Mouse (Mus musculus) hindbrain, embryonic 16.5 days (tissue): Measurements from ENCODE around the gene Sox5. TPM values are rescaled to one million over a fixed set of nuclear protein-coding genes. Genes with fewer than 3 reads are reported as not detected.

Experiments
- ATAC-seq: fragments of 200-750 bp; cut with Nextera tagmentation; 2 replicates; pipeline ENCODE4 v1.8.0; 2017; ENCODE audit warnings: moderate TSS enrichment, moderate library complexity
- H3K27ac ChIP-seq: fragments of 300-500 bp; sonication (generic); 2 replicates; pipeline ENCODE4 v1.5.1; 2014; ENCODE audit warnings: low read depth, mild to moderate bottlenecking, control low read depth, low read length, moderate library complexity
- H3K27me3 ChIP-seq: fragments of 300-500 bp; sonication (generic); replicated peaks from 2 replicates; pipeline ENCODE4 v1.6.1; 2014; ENCODE audit warnings: low read length; ENCODE audit not compliant: control insufficient read depth, insufficient read depth
- H3K36me3 ChIP-seq: fragments of 300-500 bp; sonication (generic); 2 replicates; pipeline ENCODE4 v1.6.1; 2014; ENCODE audit warnings: mild to moderate bottlenecking, low read length, moderate library complexity, mixed read lengths; ENCODE audit not compliant: control insufficient read depth, insufficient read depth
- H3K4me1 ChIP-seq: fragments of 300-500 bp; sonication (generic); 2 replicates; pipeline ENCODE4 v1.6.1; 2014; ENCODE audit warnings: low read depth, low read length; ENCODE audit not compliant: control insufficient read depth, insufficient read depth
- H3K4me2 ChIP-seq: fragments of 300-500 bp; sonication (generic); 2 replicates; pipeline ENCODE4 v1.6.1; 2014; ENCODE audit warnings: mild to moderate bottlenecking, low read length, control low read depth, moderate library complexity
- H3K4me3 ChIP-seq: fragments of 300-500 bp; sonication (generic); 2 replicates; pipeline ENCODE4 v1.5.1; 2014; ENCODE audit warnings: mild to moderate bottlenecking, low read length, control low read depth, moderate library complexity
- H3K9ac ChIP-seq: fragments of 300-500 bp; sonication (generic); 2 replicates; pipeline ENCODE4 v1.6.1; 2014; ENCODE audit warnings: low read depth, mild to moderate bottlenecking, control low read depth, low read length, moderate library complexity
- H3K9me3 ChIP-seq: fragments of 300-500 bp; sonication (generic); 2 replicates; pipeline ENCODE4 v1.6.1; 2014; ENCODE audit warnings: mild to moderate bottlenecking, low read length, moderate library complexity; ENCODE audit not compliant: control insufficient read depth
- WGBS: fragments of 180-500 bp; shearing (Covaris S2); extraction: QIAGEN DNeasy Blood & Tissue Kit; methylation state at CpG from one replicate; pipeline ENCODE4 v1.1.7; 2014; 5-methylcytosine and 5-hydroxymethylcytosine counted together
- polyA plus RNA-seq: library from polyadenylated mRNA; unstranded; fragments of >200 nt; fragmentation: Nextera tagmentation; extraction: Ambion mirVana; gene quantifications from 2 replicates; pipeline ENCODE4 v1.2.1, GENCODE M21; 2015

The Sox5 gene
- polyA plus RNA-seq, 1 experiment from 2014 or later, result 40.7 TPM

DNA sequence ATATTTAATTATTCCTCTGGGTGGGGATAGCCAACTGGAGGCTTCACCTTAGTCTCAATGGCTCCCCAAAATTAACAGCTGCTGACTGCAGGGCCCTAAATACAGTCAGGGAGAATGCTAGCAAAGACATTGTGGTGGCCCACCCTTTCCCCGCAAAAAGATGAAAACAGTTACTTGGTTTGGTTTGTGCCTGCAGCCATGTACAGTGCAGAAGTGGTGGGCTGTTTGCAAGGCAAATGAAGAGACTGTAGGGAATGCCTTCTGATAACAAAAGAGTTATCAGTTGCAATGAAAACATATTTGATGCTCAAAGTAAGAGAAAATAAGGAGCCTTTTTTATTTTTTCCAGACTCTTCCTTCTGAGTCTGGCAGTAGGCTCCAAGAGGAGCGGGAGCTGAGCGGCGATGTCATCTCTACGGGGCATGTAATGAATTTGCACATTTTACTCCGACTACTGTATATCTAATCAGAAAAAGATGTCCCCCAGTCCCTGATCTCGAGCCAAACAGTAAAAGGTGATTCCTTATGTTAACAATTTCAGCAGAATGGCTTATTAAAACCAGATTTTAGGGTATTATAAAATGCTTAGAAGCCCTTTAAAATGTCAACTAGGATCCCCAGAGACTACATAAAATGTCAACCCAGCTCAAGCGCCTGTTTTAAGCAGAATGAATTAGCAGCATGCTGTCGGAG is 943.2 kb downstream of the Sox5 start:
- 58% methylated on average over 9 of the region's 9 CpGs for WGBS
- Histone ChIP-seq H3K36me3 (no peaks in the 10 kb centered on the region), H3K4me3 (no peak overlapping the region), H3K9ac (no peak overlapping the region), H3K4me2 (no peak overlapping the region), H3K9me3 (no peaks in the 10 kb centered on the region), H3K4me1 (no peaks in the 10 kb centered on the region), H3K27me3 (0 out of 2 replicates have a peak, but pooled peaks cover 2% of the 10 kb centered on the region), H3K27ac (no peak overlapping the region)
- ATAC-seq, result no peak

DNA sequence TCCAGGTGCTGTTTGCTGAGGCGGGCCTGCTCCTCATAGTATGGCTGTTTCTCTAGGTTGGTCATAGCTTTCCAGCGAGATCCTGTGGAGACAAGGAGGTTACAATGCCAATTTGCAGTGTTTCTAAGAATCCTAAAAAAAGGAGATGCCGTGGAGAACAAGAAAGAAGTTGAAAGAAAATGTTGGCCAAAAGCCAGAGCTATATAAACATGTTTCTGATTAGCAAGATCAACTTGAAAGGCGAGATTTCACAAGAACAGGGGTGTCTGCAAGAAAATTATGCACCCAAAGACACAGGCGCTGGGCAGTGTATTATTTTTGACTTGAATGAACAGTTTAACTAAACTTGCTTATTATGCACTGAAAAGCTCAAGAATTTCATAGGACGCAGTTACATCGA is 946.4 kb downstream of the Sox5 start:
- Histone ChIP-seq H3K27me3 (no peaks in the 10 kb centered on the region), H3K36me3 (no peaks in the 10 kb centered on the region), H3K9me3 (no peaks in the 10 kb centered on the region), H3K27ac (no peak overlapping the region), H3K4me2 (no peak overlapping the region), H3K9ac (no peak overlapping the region), H3K4me1 (no peaks in the 10 kb centered on the region), H3K4me3 (no peak overlapping the region)
- WGBS, result 72% methylated on average over 7 of the region's 7 CpGs
- no peak for ATAC-seq

DNA sequence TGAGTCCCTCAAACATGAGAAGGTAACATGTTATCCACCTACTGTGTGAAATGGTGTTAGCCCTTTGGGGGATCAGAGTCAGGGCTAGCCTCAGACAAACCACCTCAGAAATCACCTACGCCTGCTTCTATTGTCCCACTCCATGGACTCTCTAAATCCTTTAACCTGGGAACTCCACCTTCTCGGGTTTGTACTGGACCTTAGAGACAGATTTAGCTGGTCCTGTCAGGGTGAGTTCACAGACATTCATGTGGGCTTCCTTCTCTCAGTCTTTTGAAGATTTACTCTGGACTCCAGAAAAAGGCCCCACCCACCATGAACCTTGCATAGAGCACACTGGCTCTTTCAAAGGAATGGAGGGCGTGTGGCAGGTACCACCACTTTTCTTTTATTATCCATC is 947.8 kb downstream of the Sox5 start:
- no peak overlapping the region for H3K9ac ChIP-seq
- H3K4me2 ChIP-seq, result no peak overlapping the region
- no peak for ATAC-seq
- no peaks in the 10 kb centered on the region for H3K9me3 ChIP-seq
- WGBS, result 96% methylated on average over 3 of the region's 3 CpGs
- no peaks in the 10 kb centered on the region for H3K36me3 ChIP-seq
- H3K4me3 ChIP-seq, result no peak overlapping the region
- H3K27me3 ChIP-seq, result no peaks in the 10 kb centered on the region
- H3K27ac ChIP-seq, result no peak overlapping the region
- H3K4me1 ChIP-seq, result no peaks in the 10 kb centered on the region

DNA sequence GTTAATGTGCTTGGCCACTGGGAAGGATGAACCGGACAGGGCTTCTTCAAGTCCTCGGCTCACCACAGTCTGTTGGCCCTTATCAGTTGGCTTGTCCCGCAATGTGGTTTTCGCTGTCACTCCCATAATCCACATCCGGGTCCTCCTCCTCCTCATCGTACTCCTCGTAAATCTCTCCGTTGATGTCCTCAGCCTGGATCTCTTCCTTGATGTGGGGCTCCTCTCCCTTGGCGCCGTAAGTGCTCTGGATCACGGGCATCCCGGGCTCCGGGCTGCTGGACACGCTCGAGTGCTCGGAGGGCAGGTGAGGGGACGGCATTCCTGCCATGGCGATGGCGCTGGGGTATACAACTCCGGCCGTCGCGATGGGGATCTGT is 948.6 kb downstream of the Sox5 start:
- Histone ChIP-seq H3K27me3 (no peaks in the 10 kb centered on the region), H3K27ac (no peak overlapping the region), H3K4me1 (no peaks in the 10 kb centered on the region), H3K9me3 (no peaks in the 10 kb centered on the region), H3K36me3 (no peaks in the 10 kb centered on the region), H3K4me2 (no peak overlapping the region), H3K4me3 (no peak overlapping the region), H3K9ac (no peak overlapping the region)
- no peak for ATAC-seq
- 96% methylated on average over 22 of the region's 23 CpGs for WGBS

DNA sequence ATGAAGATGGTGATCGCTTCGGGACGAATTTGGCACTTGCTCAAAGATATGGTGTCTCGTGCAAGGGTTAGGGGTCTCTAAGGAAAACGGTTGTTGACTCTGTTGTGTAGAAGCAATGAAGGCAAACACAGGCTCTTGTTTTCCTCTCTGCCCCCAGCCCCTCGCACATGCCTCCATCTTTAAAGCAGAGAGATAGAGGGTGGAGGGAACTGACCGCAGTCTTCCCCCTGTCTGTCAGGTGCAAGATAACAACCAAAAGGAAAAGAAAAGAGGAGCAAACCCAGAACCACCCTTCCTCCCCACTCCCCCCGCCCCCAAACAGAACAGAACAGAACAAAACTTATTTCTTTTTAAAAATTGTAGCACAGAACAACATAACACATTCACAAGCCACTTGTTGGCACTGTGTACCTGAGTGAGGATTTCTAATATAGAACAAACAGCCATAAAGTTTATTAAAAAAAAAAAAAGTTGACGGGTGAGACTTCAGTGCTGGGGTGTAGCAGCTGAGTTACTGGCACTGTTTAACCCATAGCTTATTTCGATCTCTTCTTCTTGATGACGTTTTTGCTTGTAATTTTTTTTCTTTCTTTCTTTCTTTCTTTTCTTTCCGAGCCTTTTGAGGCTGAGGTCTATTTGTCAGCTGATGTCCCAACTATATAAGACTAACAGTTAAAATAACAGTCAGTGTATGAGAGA is 949.1 kb downstream of the Sox5 start:
- H3K36me3 ChIP-seq, result no peaks in the 10 kb centered on the region
- no peak overlapping the region for H3K27ac ChIP-seq
- no peak overlapping the region for H3K4me3 ChIP-seq
- H3K9ac ChIP-seq, result no peak overlapping the region
- no peak overlapping the region for H3K4me2 ChIP-seq
- no peak for ATAC-seq
- no peaks in the 10 kb centered on the region for H3K27me3 ChIP-seq
- no peaks in the 10 kb centered on the region for H3K9me3 ChIP-seq
- no peaks in the 10 kb centered on the region for H3K4me1 ChIP-seq
- WGBS, result 87% methylated on average over 12 of the region's 12 CpGs

DNA sequence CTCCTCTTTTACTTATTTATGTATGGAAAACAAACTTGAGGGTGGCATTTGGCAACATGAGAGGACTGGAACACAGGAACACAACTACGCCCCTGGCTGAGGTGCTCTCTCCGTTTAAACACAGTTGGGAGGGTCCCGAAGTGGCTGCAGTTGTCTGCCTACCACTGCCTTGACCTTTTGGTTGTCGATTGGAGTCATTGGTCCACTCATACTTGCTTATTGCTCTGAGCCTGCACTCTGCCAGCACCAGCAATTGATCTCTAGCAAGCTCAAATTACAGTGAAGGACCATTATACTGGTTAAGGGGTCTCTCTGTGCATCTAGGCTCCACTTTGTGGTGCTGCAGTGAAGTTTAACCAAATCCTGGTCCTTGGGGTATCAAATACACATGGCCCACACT is 950.5 kb downstream of the Sox5 start:
- no peak overlapping the region for H3K4me3 ChIP-seq
- no peaks in the 10 kb centered on the region for H3K36me3 ChIP-seq
- no peak overlapping the region for H3K9ac ChIP-seq
- H3K27ac ChIP-seq, result no peak overlapping the region
- H3K9me3 ChIP-seq, result no peaks in the 10 kb centered on the region
- no peak for ATAC-seq
- H3K4me2 ChIP-seq, result no peak overlapping the region
- no peaks in the 10 kb centered on the region for H3K4me1 ChIP-seq
- WGBS, result 87% methylated on average over 4 of the region's 4 CpGs
- no peaks in the 10 kb centered on the region for H3K27me3 ChIP-seq

DNA sequence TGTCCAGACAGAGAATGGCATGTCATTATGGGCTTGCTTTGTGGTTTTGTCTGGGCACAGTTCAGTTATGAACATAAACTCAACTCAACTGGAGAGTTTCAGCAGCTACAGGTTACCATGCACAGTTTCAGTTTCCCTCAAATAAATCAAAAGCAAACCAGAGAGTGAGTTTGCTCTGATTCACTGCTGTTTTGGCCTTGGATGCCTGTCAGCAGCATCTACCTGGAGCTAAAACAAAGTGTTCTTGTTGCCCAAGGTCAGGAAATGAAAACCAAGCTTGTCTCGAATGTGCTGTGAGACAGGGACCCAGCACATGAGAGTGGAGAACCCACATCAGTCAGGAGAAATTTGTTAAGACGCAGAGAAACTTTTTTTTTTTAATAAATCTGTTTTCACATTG is 951.6 kb downstream of the Sox5 start:
- Histone ChIP-seq H3K4me1 (no peaks in the 10 kb centered on the region), H3K27ac (no peak overlapping the region), H3K4me3 (no peak overlapping the region), H3K27me3 (no peaks in the 10 kb centered on the region), H3K4me2 (no peak overlapping the region), H3K9me3 (no peaks in the 10 kb centered on the region), H3K36me3 (no peaks in the 10 kb centered on the region), H3K9ac (no peak overlapping the region)
- ATAC-seq, result no peak
- 92% methylated on average over 2 of the region's 2 CpGs for WGBS

DNA sequence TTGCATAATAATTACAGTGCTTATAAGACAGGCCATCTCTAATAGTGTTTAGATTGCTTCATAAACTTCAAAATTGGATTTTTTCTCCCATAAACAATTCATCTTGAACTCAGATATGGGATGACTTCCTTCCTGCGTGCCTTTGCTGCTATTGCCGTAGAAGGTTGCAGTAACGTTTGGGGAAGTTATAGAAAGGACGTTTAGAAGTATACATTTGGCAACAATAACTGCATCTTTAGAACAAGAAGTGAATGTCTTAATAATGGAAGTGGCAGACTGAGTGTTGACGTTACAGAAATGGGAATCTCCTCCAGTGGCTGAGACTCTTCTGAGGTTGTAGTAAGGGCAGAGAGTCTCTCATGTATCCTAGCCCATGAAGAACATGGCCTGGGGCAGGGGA is 955.0 kb downstream of the Sox5 start:
- Histone ChIP-seq H3K27ac (no peak overlapping the region), H3K27me3 (no peaks in the 10 kb centered on the region), H3K4me1 (no peaks in the 10 kb centered on the region), H3K9ac (no peak overlapping the region), H3K4me3 (no peak overlapping the region), H3K4me2 (no peak overlapping the region), H3K9me3 (no peaks in the 10 kb centered on the region), H3K36me3 (no peaks in the 10 kb centered on the region)
- WGBS, result 84% methylated on average over 5 of the region's 5 CpGs
- no peak for ATAC-seq

DNA sequence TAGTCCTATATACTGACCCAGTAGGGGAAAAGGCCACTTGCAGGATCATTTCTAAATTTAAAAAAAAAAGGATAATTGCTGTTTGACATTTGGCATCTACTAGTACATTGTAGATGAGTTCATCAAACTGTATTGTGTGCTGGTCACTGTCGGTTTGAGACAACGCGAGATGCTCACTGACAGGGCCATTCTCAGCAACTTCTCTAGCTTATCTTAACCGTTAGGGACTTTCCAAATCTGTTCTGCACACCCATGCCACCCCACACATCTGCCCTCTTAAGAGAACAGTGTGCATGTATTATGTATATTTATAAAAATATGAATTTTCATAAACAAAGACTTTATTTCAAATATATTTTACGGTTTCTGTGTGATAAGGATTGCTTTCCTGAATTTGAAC is 955.8 kb downstream of the Sox5 start:
- Histone ChIP-seq H3K9ac (no peak overlapping the region), H3K9me3 (no peaks in the 10 kb centered on the region), H3K36me3 (no peaks in the 10 kb centered on the region), H3K27ac (no peak overlapping the region), H3K4me2 (no peak overlapping the region), H3K4me3 (no peak overlapping the region), H3K27me3 (no peaks in the 10 kb centered on the region), H3K4me1 (no peaks in the 10 kb centered on the region)
- 89% methylated on average over 5 of the region's 5 CpGs for WGBS
- no peak for ATAC-seq
